Mouse (Mus musculus) thymus, adult 2 months (tissue): Measurements from ENCODE around the gene Eloa. TPM values are rescaled to one million over a fixed set of nuclear protein-coding genes. Genes with fewer than 3 reads are reported as not detected.

ENCODE experiments used
- DNase-seq: peaks from one replicate; pipeline ENCODE4 v3.0.0; 2021
- H3K27ac ChIP-seq: fragments of 200-500 bp; 2 replicates; pipeline ENCODE4 v1.5.1; 2012; ENCODE audit warnings: low read length, control low read depth; ENCODE audit not compliant: control insufficient read depth, insufficient read depth
- H3K27me3 ChIP-seq: fragments of 200-500 bp; 2 replicates; pipeline ENCODE4 v1.6.1; 2012; ENCODE audit warnings: mild to moderate bottlenecking, low read length, moderate library complexity, mixed read lengths; ENCODE audit not compliant: control insufficient read depth, insufficient read depth
- H3K36me3 ChIP-seq: fragments of 200-500 bp; 2 replicates; pipeline ENCODE4 v1.6.1; 2012; ENCODE audit warnings: mild to moderate bottlenecking, low read length, moderate library complexity; ENCODE audit not compliant: control insufficient read depth, insufficient read depth
- H3K4me1 ChIP-seq: fragments of 200-500 bp; replicated peaks from 2 replicates; pipeline ENCODE4 v1.6.1; 2012; ENCODE audit warnings: low read length; ENCODE audit not compliant: control insufficient read depth, insufficient read depth
- H3K4me3 ChIP-seq: fragments of 200-500 bp; 2 replicates; pipeline ENCODE4 v1.5.1; 2012; ENCODE audit warnings: mild to moderate bottlenecking, low read length, control low read depth, moderate library complexity; ENCODE audit not compliant: control insufficient read depth, insufficient read depth
- CTCF ChIP-seq: fragments of 200-500 bp; IDR thresholded peaks from 2 replicates; pipeline ENCODE4 v1.5.1; 2012; ENCODE audit warnings: mild to moderate bottlenecking, control low read depth, low read length, moderate library complexity, borderline replicate concordance; ENCODE audit not compliant: control insufficient read depth, poor library complexity, insufficient read depth; ENCODE audit errors: extremely low read depth
- POLR2A ChIP-seq: fragments of 200-500 bp; IDR thresholded peaks from 2 replicates; pipeline ENCODE4 v1.6.1; 2012; ENCODE audit warnings: mild to moderate bottlenecking, low read length, control low read depth, moderate library complexity; ENCODE audit not compliant: control insufficient read depth, poor library complexity, insufficient read depth; ENCODE audit errors: extremely low read depth
- WGBS: fragments of 180-500 bp; shearing (Covaris S2); methylation state at CpG from one replicate; pipeline ENCODE4 v1.1.7; 2018; 5-methylcytosine and 5-hydroxymethylcytosine counted together
- polyA plus RNA-seq: library from polyadenylated mRNA; depleted of rRNA; stranded (reverse); fragments of >200 nt; gene quantifications from 2 replicates; pipeline ENCODE4 v1.2.3, GENCODE M21; 2012

Eloa gene
- polyA plus RNA-seq, 1 experiment: 20.4 TPM

- Histone ChIP-seq H3K27me3 (no peaks in the 10 kb centered on the region), H3K4me1 (peaks cover 4% of the 10 kb centered on the region), H3K36me3 (no peaks in the 10 kb centered on the region), H3K27ac (no peak overlapping the region), H3K4me3 (no peak overlapping the region)
- 83% methylated on average over 5 of the region's 5 CpGs for WGBS
- no peak for TF ChIP-seq POLR2A
- no peak for TF ChIP-seq CTCF
- no peak for DNase-seq
Observed at GRCm38 (mm10) chr4:136057916-136058315, 36.4 kb upstream of the Eloa start.

GRCm38 (mm10) chr4:136056030-136056429 is 34.5 kb upstream of the Eloa start:
- no peak for DNase-seq
- WGBS: 35% methylated on average over 1 of the region's 1 CpGs
- Histone ChIP-seq H3K36me3 (peaks cover 12% of the 10 kb centered on the region), H3K27ac (no peak overlapping the region), H3K4me1 (peaks cover 9% of the 10 kb centered on the region), H3K4me3 (no peak overlapping the region), H3K27me3 (no peaks in the 10 kb centered on the region)
- no peak for TF ChIP-seq CTCF
- no peak for TF ChIP-seq POLR2A

- TF ChIP-seq CTCF (no peak), POLR2A (no peak)
- 82% methylated on average over 5 of the region's 5 CpGs for WGBS
- DNase-seq: no peak
- Histone ChIP-seq H3K4me3 (no peak overlapping the region), H3K27ac (no peak overlapping the region), H3K27me3 (no peaks in the 10 kb centered on the region), H3K36me3 (peaks cover 33% of the 10 kb centered on the region), H3K4me1 (peaks cover 4% of the 10 kb centered on the region)
Observed at GRCm38 (mm10) chr4:136053843-136054242, 32.3 kb upstream of the Eloa start.

GRCm38 (mm10) chr4:136053247-136053596 is 31.7 kb upstream of the Eloa start, which contains the start of gene Rpl11:
Rpl11 (minus strand) TSS chr4:136053428.
- peak; percentile 93 for DNase-seq
- 0% methylated on average over 21 of the region's 21 CpGs for WGBS
- TF ChIP-seq CTCF (peak; percentile 71), POLR2A (peak; percentile 81)
- H3K4me3 ChIP-seq: peak within 1 kb of the TSS; percentile 76
- H3K27me3 ChIP-seq: no peaks in the 10 kb centered on the region
- H3K36me3 ChIP-seq: peaks cover 37% of the 10 kb centered on the region
- H3K4me1 ChIP-seq: peaks cover 4% of the 10 kb centered on the region
- peak within 1 kb of the TSS; percentile 5; the same call in 1 of the 2 replicates for H3K27ac ChIP-seq

- DNase-seq: no peak
- WGBS: under 1% methylated on average over 50 of the region's 50 CpGs
- TF ChIP-seq POLR2A (no peak), CTCF (no peak; the same call in 1 of the 2 replicates)
- H3K4me3 ChIP-seq: peak overlapping the region; percentile 76
- H3K36me3 ChIP-seq: peaks cover 39% of the 10 kb centered on the region
- H3K27ac ChIP-seq: peak overlapping the region; percentile 5; the same call in 1 of the 2 replicates
- H3K4me1 ChIP-seq: peaks cover 4% of the 10 kb centered on the region
- no peaks in the 10 kb centered on the region for H3K27me3 ChIP-seq
Observed at GRCm38 (mm10) chr4:136052534-136053246, 31.1 kb upstream of the Eloa start.

- Histone ChIP-seq H3K27me3 (no peaks in the 10 kb centered on the region), H3K36me3 (peaks cover 44% of the 10 kb centered on the region), H3K4me1 (peaks cover 6% of the 10 kb centered on the region), H3K4me3 (peak overlapping the region; percentile 76), H3K27ac (no peak overlapping the region)
- TF ChIP-seq CTCF: no peak
- no peak for TF ChIP-seq POLR2A
- 2% methylated on average over 3 of the region's 3 CpGs for WGBS
- no peak for DNase-seq
Observed at GRCm38 (mm10) chr4:136052060-136052459, 30.5 kb upstream of the Eloa start.
